Mouse (Mus musculus) Patski (cell line): ENCODE results near the gene Coq2. TPM values are rescaled to one million over a fixed set of nuclear protein-coding genes. Genes with fewer than 3 reads are reported as not detected.

Source experiments
- ATAC-seq: fragments of 100-300 bp; one replicate; pipeline ENCODE4 v1.8.0; 2021
- CTCF ChIA-PET: fragments of 350-600 bp; sonication (Branson Sonifier 250); formaldehyde crosslinking; loops from one replicate; lab custom pipeline; 2022; ENCODE audit warnings: inconsistent platforms; lab: Charles Lee
- POLR2A ChIA-PET: fragments of 350-600 bp; sonication (Branson Sonifier 250); formaldehyde crosslinking; loops from one replicate; lab custom pipeline; 2022; ENCODE audit warnings: antibody characterized with exemption, inconsistent platforms; lab: Charles Lee
- DNase-seq: peaks from one replicate; pipeline ENCODE4 v3.0.0-alpha.2; 2011; ENCODE audit warnings: low read depth, low spot score
- H3K27me3 ChIP-seq: fragments of 371-371 bp; one replicate; pipeline ENCODE4 v1.5.1; 2021
- CTCF ChIP-seq: fragments of 100-300 bp; IDR thresholded peaks from one replicate; pipeline ENCODE4 v1.5.1; 2021
- in situ Hi-C: fragments of 300-500 bp; cut with MboI; formaldehyde crosslinking; loops from 3 replicates; pipeline ENCODE4 v1.11.1; 2018; ENCODE audit warnings: low pct_unique_long_range_greater_than_20kb, mixed read lengths
- polyA plus RNA-seq: library from polyadenylated mRNA; unstranded; gene quantifications from one replicate; pipeline ENCODE4 v1.2.3, GENCODE M21; 2021

Gene Coq2
- polyA plus RNA-seq, 1 experiment from 2014 or later = 83.6 TPM

DNA sequence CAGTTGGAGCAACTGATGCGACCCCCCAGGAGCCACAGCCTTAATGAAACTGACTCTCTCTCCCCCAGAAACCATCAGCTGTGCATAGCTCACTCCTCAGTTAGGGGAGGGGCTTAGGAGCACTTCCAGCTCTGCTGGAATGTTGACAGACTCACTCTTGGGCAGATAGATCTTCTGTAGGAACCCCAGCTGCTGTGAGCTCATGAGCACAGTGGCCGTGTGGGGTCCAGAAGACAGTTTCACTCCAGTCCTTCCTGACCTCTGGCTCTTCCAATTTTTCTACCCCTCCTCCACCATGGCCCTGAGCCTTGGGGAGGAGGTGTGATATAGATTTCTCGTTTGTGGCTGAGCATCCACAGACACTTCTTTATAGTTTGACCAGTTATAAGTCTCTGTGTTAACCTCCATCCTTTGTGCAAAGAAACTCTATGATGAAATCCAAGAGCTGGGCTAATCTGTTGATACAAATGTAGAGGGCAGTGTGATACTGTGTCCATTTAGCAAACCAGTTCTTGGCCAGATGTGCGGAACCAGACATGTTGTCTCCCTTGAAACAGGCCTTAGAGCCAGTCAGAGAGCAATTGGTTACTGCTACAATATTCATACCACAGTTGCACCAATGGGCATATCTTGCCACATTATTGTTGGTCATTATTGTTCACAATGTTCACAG is 67.7 kb downstream of the Coq2 start:
- peak; percentile 25 for TF ChIP-seq CTCF
- in situ Hi-C loops = no loop called here
- ChIA-PET CTCF (interaction anchor here (0.9 to 3.1 kb wide), 10 partner anchors 9 to 70 kb away, joined by 3 to 27 read pairs (median 4); partner anchors contain the start of gene Coq2), POLR2A (interaction anchor here (0.5 to 2.6 kb wide), 7 partner anchors 11 to 630 kb away, joined by 3 to 15 read pairs (median 3); no protein-coding TSS in a partner anchor)
- DNase-seq = no peak
- no peaks in the 10 kb centered on the region for H3K27me3 ChIP-seq
- peak; percentile 22 for ATAC-seq

DNA sequence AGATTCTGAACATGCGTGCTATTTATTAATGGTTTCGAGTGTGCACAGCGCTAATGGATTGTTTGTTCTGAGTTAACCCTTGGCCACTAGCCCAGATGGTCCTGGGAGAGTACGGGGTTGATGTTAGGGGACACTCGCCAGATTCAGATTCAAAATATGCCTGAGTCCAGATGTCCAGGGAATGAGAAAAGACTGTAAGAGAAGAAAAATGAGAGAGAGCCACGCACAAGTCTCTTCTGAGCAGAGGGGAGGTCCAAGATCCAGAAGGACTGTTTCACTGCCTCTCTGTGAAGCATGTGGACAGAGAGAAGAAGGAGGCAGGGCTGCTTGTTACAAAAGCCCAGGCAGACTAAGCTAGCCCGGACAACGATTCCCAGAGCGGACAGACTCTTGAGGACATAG is 69.1 kb downstream of the Coq2 start:
- peak; percentile 37 for ATAC-seq
- no peak for DNase-seq
- no peaks in the 10 kb centered on the region for H3K27me3 ChIP-seq
- ChIA-PET CTCF (no interaction called here), POLR2A (interaction anchor here (0.5 to 1.0 kb wide), 4 partner anchors 17 to 29 kb away, joined by 3 to 4 read pairs (median 4); no protein-coding TSS in a partner anchor)
- in situ Hi-C loops = no loop called here
- no peak for TF ChIP-seq CTCF

Other genes starting within 250 kb of the Coq2 start
- 11.8 TPM for gene Lin54, start 174.5 kb downstream of the Coq2 start, polyA plus RNA-seq
- gene Cops4, start 156.8 kb downstream of the Coq2 start, polyA plus RNA-seq = 132 TPM
- 92.7 TPM for gene Plac8, start 102.9 kb downstream of the Coq2 start, polyA plus RNA-seq
- 1.6 TPM for gene Hpse, start 44.6 kb upstream of the Coq2 start, polyA plus RNA-seq
- 22.8 TPM for gene Helq, start 123.5 kb upstream of the Coq2 start, polyA plus RNA-seq
- gene Mrps18c, start 123.5 kb upstream of the Coq2 start, polyA plus RNA-seq = 99.9 TPM
- gene Abraxas1, start 145.8 kb upstream of the Coq2 start, polyA plus RNA-seq = 18.5 TPM
- gene Gpat3, start 170.6 kb upstream of the Coq2 start, polyA plus RNA-seq = 11.9 TPM